Mouse (Mus musculus): ENCODE measurements around the gene Ulk4.

Ulk4 gene

DNA sequence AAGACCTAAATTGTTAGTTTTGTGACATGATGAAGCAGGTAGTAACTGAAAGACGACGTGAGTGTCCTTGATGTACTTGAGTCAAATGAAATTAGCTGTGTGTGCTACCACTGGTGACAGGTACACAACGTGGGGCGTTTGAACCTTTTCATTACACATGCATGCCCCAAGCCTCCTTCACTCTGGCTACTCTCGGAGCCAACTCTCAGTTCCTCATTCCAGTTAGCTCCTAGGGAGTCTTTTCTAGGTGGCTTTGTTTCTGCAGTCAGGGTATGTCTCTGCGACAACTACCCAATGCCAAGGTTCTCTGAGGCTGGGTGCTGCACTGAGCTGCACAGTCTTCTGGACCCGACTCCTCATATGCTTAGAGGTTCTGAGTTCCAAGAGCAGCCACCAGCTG lies 100.6 kb downstream of the Ulk4 start:
- no peak for DNase-seq

DNA sequence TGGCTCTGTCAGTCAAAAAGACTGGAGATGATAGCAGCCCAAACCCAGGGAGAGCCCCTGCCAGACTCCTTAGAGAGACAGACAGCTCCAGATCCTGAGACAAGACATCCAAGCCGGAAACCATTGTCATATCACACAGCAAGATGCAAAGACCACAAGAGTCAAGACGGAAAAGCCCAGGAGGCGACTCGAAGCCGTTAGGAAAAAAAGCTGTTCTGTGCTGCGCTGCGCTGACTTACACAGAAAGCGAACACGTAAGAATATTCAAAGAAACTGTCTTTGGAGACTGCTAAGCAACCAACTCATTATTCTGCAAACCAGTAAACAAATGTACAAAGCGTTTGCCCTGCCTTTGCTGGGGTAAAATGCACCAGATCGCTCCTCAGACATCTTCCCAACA lies 101.8 kb downstream of the Ulk4 start:
- DNase-seq: no peak

DNA sequence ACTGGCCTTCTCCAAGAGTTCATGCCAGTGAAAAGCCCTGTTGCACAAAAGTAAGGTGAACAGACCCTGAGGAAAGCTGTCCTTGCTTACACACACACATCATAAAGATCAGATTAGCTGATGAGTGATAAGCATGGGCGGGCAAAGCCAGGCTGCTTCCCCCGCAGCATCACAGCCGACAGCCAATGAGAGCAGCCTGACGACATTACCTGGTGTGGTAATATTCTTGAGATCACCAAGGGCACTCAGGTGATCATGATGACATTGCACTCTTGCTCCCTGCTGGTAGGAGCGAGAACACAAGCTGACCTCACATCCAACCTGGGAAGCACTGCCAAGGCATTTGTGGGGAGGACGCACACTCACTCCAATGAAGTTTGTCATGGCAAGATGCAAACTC lies 104.9 kb downstream of the Ulk4 start:
- DNase-seq: no peak

DNA sequence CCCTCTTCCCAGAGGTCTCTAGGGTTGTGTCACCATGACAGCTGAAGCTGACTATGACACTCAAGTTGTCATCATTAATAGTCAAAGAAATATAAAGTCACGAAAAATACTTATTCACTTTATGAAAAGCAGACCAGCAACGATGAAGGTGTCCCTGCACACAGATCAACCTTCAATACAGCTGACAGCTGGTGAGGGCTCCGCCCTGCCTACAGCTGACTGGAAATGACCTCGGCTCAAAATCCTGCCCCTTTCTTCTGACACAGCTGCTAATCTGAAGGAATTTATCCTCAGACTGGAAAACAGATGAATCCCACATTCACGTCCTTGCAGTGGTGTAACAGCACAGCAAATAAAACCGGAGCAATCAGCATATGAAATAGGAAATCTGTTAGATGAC lies 105.4 kb downstream of the Ulk4 start:
- DNase-seq: no peak

DNA sequence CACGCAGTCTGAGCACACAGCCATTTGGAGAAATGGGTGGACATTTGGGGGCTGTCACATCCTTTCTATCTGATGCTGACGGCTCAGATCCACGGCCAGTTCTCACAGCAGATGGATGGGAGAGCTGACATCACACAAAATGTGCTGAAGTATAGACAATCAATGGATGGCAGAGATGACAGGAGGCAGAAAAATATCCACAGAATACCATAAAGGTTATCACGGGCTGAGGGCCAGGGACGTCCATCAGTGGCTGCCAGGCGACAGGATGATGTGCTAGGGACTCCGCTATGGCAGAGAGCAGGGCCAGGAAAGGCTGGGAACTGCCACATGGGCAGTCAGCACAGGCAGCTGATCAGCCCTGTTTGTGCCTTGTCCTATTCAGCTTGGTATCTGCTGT lies 112.4 kb downstream of the Ulk4 start:
- DNase-seq: no peak

GRCm38 (mm10) chr9:121162789-121163188 lies 114.2 kb downstream of the Ulk4 start:
- DNase-seq: peak; percentile 27

DNA sequence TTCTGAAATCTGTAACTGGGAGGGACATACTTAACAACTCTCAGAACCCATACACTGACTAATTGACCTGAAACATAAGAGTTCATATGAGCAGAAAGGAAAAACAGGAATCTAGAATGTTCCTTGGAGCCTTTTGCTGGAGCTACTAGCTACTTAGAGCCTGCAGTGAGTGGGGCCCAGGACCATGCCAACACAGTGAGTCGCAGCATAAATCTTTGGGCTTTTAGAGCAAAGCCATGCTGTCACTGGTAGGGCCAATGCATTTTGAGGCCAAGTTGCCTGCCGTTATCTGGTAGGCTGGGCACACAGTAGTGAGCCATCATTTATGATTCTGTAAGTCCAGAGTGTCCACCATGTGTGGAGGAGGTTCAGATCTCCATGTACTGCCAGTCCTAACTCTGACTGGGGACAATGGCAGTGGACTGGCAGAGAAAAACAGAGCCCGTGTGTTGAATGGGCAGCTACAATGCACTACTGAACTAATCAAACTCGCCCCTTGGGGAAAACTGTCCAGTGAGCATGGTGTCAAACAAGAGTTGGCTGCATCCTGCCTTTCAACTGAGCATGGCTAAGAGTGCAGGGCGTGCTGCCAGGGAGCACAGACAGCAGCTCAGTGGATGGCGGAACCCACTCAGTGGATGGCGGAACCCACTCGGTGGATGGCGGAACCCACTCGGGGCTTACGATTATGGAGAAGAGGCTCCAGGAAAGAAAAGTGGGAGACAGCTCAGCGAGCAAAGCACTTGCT lies 115.0 kb downstream of the Ulk4 start:
- no peak for DNase-seq

DNA sequence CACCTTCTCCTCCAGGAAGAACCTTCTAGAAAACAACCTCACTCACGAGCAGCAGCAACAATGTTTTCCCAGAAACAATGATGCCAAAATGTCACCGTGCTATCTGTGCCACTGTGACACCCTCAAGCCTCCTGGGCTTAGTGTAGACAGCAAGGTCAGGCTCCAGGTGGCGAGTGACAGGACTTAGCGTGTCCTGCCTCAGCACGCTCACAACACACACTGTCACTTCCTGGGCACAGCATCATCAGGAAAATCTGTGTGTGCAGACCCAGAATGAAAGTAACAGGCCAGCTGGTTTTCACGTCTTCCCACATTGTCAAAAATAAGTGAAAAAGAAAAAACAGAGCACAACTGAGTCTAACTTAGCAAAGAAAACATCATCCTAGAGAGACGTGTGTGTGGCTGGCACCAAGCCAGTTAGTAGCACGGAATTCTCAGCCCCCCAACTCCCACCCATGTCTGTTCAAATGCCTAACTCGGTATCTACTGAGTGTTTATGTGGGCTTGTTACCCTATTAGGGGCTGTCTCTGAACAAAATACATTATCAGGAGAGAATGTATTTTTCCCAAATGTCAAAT lies 120.7 kb downstream of the Ulk4 start:
- no peak for DNase-seq

GRCm38 (mm10) chr9:121153276-121153675 lies 123.7 kb downstream of the Ulk4 start:
- no peak for DNase-seq

DNA sequence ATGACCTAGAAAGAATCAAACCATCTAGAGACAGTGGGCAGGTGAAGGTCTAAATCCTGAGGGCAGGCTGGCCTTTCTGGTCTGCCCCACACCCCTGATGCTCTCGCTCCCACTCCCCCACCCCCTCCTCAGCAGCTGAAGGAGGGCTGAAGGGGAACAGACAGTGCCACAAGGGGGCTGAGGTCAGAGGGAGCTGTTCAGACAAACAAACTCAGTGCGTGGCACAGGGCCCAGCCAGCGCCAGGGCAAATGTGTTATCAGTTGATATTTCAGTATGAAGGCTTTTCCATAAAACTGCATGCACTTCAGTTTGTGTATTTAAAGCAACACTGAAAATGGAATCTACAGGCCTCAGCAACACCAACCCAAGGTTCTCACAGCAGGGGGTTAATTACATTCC lies 128.4 kb downstream of the Ulk4 start:
- DNase-seq: no peak

GRCm38 (mm10) chr9:121143208-121143607 lies 133.8 kb downstream of the Ulk4 start:
- no peak for DNase-seq

DNA sequence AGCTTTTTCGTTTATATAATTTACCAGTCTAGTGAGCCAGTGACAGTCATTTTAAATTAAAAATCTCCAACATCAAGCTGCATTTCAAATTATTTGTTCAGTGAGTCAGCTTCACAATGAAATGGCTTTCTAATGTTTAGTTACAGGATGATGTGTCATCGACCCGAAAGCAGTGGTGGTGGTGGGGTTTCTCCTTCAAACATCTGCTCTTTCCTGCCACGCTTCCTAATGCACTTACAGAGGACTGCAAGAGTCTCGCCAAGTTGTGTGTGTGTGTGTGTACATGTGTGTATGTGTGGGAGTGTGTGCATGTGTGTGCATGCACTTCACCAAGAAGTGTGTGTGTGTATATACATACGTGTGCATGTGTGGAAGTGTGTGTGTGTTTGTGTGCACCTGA lies 144.4 kb downstream of the Ulk4 start:
- no peak for DNase-seq

DNA sequence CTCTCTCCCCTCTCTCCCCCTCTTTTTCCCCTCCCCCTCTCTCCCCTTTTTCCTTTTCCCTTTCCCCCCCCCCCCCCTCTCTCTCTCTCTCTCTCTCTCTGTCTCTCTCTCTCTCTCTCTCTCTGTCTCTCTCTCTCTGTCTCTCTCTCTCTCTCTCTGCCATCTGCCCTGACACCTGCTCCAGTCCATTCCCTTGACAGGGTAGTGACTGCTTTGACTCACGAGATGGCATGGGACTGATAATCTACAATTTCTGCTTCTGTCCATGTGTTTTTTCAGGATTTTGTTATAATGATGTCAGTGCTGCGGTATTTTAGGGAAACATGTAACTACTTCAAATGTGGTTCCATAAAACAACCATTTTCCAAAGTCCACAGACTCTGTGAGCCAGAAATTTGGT lies 147.5 kb downstream of the Ulk4 start:
- no peak for DNase-seq

DNA sequence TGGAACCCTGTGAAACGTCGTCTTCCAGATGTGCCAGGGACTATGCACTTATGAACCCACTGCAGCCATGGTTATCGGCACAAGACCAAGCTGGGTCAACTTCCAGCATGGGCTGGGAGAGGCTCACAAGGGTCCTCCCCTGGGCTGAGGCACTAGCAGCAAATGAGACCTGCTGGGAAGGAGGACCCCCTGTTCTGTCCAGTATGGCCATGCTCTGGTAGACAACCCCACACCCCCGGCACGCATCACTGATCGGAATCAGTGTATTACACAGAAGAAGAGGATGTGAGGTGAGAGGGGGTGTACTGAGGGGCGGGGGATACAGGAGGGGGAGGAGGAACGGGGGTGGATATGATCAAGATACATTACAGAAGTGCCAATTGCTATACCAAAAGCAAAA lies 148.1 kb downstream of the Ulk4 start:
- no peak for DNase-seq

- DNase-seq: no peak
Observed at GRCm38 (mm10) chr9:121127025-121127424, 150.0 kb downstream of the Ulk4 start.

DNA sequence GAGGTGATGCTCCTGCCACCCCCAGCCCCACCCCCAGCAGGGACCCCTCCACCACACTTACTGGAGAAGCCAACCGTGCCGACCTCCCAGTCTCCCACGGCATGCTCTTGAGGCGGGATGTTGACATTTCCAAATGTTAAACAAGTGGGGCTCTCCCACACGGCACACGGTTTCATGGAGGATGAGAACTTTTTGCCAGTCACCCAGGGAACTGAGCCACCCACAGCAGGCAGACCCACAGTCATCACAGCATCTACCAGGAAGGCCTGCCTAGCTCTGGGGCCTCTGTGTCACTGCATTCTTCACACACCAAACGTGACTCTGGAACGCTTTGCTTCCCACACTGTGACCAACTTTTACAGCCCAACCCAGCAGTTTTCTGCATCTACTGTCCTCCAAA lies 152.3 kb downstream of the Ulk4 start:
- no peak for DNase-seq

DNA sequence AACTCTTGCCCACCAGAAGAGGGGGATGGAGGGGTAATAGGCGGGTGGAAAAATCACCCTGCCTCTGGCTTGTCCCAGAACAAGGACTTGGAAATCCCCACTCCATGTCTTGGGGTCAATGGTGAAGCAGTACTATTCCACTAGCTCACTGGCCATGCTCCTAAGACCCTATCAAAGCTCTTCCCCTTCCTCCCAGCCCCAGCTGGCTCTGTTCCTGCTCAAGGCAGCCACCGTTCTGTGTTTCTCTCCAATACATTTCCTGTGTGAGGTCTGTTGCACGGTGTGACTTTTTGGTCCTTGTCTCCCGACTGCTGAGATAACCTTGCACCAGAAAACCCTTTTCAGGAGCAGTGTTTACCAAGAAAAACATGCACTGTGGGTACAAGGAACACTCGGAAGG lies 155.0 kb downstream of the Ulk4 start:
- no peak for DNase-seq

- DNase-seq: no peak
Observed at GRCm38 (mm10) chr9:121117936-121118335, 159.1 kb downstream of the Ulk4 start.

DNA sequence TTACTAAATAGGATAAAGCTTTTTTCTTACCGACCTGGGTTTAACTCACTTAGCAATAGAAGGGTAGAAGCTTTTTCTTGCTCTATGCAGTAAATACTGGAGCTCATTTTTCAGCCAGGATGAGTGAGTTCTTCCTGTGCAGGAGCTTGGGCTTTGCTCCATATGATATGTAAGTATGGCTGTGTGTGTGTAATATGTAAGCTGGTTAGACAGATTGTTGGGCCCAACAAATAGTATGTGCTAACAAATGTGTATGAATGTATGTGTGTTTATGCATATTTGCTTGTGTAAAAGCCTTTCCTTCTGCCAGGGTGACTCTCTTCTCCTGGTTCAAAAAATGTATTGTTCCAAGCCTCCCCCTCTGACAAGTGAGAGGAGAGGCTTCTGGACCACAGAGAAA lies 164.9 kb downstream of the Ulk4 start:
- no peak for DNase-seq

DNA sequence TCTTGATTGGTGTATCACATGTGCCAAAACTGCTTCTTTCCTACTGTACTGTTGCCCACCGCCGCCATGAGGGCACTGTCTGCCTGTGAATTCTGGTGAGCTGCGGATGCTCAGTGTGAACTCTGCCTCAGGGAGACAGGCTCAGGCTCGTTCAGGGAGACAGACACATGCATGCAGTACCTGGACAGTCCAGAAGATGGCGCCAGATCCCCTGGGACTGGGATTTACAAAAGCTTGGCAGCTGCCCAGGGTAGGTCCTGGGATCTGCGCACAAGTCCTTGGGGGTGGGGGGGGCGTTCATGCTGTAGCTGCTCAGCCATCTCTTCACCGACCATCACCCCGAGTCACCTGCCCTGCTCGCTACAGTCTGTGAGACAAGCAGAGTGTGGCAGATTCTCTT lies 168.9 kb downstream of the Ulk4 start:
- DNase-seq: peak; percentile 79

DNA sequence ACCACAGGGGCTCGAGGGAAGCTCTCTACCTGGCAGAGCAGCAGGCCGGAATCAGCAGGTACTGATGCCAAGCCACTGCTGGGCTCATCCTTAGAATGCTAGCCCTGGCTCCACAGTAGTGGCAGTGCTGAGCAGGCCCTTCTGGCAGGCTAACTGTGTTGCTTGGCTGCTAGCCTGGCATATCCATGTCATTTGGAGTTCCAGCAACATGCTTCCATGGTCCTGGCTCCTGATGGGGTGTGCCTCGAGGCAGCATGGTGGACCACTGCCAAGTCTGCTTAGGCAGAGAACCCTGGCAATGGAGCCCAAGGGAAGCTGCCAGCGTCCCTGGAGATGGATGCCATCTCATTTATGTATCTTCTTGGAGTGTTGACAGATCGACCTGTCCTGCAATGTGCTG lies 169.4 kb downstream of the Ulk4 start:
- peak; percentile 98 for DNase-seq

- DNase-seq: no peak
Observed at GRCm38 (mm10) chr9:121107101-121107500, 169.9 kb downstream of the Ulk4 start.

DNA sequence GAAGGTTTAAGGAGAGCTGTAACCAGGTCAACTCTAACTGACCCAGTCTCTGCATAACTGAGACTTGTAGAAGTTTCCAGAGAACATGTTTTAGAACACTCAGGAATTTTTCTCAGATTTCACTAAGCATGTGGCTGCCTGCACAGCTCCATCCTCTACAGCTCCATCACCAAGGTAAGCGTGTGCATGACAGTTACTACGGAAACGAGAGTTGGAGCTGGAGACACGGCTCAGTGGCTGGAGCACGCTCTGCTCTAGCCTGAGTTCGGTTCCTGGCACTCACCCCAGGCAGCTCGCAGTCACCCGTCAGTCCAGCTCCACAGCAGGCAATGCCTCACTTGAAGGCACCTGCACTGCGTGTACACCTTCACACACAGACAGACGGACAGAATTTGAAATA lies 175.5 kb downstream of the Ulk4 start:
- no peak for DNase-seq

DNA sequence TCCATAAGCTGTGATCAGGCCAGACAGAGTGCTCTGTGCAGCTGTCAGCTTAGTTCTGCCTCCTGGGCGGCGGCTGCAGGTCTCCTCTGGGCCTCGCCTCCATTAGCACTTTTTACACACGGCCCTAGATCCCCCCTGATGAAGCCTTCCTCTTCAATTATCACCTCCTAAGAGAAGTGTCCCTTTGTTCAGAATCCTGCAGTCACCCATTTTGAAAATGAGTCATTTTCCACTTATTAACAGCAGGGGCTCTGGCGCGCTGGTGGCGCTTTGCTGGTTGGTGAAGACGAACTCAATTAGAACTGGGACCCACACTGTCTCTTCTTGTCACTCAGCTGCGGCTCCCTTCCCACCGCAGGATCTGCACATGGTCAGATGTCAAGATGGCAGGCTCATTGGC lies 177.5 kb downstream of the Ulk4 start:
- no peak for DNase-seq

DNA sequence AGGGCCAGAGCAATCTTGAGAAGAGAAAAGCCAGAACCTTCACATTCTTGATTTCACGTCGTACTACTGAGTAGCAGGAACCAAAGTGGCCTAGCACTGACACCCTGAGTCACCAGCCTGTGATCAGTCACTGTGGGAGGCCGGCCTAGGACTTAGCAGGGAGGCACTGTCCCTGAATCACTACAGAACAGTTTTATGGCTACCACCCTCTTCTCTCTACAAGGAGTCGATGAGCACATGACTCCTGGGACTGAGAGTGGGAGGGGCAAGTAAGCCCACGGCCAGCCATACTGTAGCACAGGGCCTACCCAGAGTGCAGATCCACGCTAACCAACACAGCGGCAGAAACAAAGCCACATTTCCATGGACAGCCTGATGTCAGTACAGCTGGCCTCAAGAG lies 183.2 kb downstream of the Ulk4 start:
- DNase-seq: no peak

Measured in cerebellum, adult 9-10 months (tissue).